Mouse (Mus musculus): ENCODE data around the gene Dcakd. TPM values are rescaled to one million over a fixed set of nuclear protein-coding genes. Genes with fewer than 3 reads are reported as not detected.

Gene Dcakd
- total RNA-seq (2021) = 65.0 and 66.3 TPM in 2 replicates
- long read RNA-seq, experiment 1, transcript Dcakd-201 (5 exons, 1,744 nt) = major isoform, 96 of 124 reads
- long read RNA-seq, experiment 1, partial matches to known transcripts = 1 of 124 reads
- long read RNA-seq, experiment 1, other reads (novel, unspliced or antisense) = 25 of 124 reads
- long read RNA-seq, experiment 2, transcript Dcakd-201 (5 exons, 1,744 nt) = major isoform, 73 of 95 reads
- long read RNA-seq, experiment 2, partial matches to known transcripts = 5 of 95 reads
- long read RNA-seq, experiment 2, other reads (novel, unspliced or antisense) = 15 of 95 reads

DNA sequence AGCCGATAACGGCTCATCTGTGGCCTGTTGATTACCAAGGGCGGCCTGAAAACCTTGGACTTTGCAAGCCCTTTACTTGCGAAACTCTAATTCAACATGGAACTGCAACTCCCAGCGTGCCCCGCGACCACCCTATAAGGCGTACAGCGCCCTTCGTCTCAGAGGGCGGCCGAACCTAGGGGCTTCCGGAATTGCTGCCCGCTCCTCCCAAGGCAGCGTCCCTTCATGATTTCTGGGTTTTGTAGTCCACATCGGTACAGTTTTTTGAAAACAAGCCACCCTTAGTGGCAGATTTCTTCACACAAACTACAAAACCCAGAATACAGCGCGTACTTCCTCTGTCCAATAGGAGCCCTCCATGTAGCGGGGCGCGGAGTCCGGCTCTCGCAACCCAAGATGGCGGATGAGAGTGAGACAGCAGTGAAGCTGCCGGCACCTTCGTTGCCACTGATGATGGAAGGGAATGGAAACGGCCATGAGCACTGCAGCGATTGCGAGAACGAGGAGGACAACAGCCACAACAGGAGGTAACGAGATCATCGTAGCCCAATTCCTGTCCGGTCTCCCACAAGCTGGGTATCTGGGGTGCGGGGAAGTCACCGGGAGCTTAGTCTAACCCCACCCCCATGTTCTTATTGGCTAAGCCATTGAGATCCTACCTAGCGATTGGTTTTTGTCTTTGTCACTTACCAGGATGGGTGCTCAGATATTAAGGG, at the start of gene Dcakd, which contains the start of gene Nmt1:
TSS of gene Dcakd (minus strand) at position 158 of the 716 bp plus-strand sequence.
TSS of gene Nmt1 (plus strand) at position 15 of the 716 bp plus-strand sequence.
- peak; percentile 96 for DNase-seq

DNA sequence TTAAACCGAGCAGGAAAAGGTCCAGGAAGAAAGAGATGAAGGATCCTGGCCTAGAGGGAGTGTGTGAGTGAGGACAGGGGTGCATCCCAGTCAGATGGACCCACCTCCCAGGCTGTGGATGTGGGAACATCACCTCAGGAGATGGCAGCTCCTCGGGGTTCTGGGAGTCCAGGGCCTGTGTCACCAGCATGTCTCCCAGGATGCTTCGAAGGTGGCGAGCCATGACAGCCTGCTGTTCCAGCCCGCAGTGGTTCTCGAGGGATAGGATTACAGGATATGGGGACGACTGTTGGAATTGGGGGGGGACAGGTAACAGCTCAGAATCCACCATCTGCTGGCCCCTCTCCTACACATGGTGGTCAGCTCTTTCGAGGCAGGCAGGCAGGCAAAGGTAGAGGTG, 48.4 kb upstream of the Dcakd start:
- DNase-seq = no peak

- no peak for DNase-seq
Measured at GRCm38 (mm10) chr11:103076010-103076409, 47.9 kb upstream of the Dcakd start.

DNA sequence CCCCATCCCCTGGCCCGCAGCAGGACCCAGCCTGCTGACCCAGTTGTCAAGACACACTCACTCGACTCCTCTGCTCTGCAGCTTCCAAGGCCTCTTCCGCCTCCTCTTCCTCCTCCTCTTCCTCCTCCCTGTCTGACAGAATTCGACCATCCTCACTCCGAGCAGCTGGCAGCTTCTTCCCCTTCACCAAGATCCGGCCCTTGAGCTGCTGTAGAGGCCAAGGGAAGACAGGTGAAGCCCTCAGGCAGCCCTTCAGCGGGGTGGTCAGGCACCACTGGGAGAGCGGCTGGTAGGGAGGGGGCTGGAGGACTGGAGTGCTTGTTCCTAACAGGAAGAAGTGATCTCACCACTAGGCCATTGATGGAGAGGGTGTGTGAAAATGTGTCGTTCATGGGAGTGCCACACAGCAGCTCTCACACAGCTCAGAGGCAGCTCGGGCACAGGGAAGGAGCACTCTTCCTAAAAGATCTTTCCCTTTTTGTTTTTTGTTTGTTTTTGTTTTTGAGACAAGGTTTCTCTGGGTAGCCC, 46.7 kb upstream of the Dcakd start:
- peak; percentile 7 for DNase-seq

GRCm38 (mm10) chr11:103074121-103074650, 46.1 kb upstream of the Dcakd start:
- no peak for DNase-seq

GRCm38 (mm10) chr11:103073671-103074070, 45.5 kb upstream of the Dcakd start:
- DNase-seq = peak; percentile 14

GRCm38 (mm10) chr11:103070322-103070880, 42.3 kb upstream of the Dcakd start:
- DNase-seq = no peak

DNA sequence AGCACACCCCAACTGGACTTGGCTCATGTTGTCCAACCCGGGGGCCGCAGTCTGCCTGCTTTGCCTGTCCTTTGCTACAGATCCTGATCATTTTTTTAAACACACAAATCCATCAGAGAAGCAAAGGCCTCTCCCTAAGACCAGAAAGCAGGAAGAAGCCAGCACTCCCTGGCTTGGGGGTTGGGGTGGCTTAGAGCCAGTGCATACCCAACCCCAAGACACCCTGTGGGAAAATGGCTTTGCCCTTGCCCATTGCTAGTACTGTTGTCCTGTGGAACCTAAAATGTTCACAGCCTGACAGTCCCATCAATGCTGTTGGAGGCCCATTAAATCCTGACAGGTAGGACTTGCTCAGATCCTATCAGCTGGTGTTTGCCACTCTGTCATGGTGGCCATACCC, 41.6 kb upstream of the Dcakd start:
- DNase-seq = no peak

DNA sequence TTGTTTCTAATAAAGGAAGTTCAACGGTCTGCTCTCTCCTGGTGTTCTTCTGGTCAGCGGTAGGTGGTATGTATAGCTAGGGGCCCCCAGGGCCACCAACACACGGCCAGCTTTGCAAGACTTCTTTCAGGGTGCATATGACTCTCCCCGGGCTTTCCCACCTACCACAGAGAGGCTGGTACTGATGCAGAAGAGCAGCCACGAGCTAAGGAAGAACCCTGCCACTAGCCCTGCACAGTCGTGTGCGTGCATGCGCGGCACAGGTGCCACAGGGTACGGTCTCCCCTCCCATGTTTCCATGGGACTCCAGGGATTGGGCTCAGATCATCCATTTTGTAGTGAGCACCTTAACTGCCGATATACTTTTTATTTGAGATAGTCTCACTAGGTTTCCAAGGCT, 40.8 kb upstream of the Dcakd start:
- DNase-seq = no peak

- no peak for DNase-seq
Measured at GRCm38 (mm10) chr11:103068272-103068671, 40.1 kb upstream of the Dcakd start.

DNA sequence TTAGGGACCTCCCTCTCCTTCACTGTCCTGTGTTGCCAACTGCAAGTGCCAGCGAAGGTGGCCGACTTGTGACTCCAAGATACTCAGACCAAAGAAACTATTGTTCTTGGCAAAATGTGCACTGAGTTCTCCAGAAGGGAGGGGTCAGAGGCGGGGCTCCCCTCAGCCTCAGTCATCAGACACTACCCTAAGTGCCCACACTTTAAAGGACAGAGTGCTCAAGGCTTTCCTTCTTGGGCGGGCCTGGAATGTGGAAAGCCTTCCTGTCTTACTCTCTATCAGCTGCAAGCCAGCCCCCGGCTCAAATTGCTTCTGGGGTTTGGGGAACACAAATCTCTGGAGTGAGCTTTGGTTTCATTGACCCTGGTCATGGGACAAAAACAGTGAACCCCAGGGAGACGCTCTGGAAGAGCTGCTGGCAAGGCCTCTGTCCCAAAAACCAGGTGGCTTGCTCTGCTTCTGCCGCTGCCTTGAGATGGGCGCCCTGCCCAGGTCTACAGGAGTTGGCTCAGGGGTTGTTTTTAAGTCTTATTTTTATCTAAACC, 39.4 kb upstream of the Dcakd start:
- DNase-seq = peak; percentile 63

GRCm38 (mm10) chr11:103067051-103067361, 38.9 kb upstream of the Dcakd start:
- DNase-seq = no peak

DNA sequence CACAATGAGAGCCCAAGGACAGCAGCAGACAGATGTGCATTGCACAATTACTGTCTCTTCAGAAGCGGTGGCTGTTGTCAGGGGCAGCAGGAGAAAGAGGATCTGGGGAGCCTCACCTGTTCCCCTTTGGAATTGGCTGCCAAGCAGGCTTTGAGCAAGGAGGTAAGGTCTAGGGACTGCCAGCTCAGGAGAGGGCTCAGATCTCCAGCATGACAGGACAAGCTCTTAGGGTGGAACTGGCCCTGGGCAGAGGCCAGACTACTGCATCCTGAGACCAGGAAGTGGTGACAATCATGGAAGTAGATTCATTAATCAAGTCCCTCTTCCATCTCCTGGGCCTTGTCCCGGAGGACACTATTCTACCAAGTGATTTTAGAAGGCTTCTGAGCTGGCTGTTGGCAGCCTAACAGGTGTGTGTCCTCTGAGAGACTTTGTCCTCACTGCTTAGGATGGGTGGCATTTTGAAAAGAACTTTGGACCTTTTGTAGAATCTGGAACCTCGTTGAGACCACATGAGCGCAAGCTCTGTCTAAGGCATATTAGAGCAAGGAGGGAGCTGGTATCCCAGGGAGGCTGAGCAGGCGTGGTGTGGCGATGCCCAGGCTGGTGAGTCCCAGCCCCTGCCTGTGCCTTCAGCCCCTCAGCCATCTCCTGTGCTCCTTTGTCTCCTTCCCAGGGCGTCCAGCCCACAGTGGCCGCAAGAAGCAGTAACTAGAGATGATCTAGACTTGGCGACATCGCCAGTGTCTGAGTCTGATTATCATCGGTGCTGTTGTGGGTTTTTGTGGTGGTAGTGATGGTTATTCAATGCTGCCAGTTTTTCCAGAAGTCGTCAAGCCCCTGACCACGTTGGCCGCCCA, 38.3 kb upstream of the Dcakd start:
- no peak for DNase-seq

GRCm38 (mm10) chr11:103058499-103059085, 30.5 kb upstream of the Dcakd start:
- no peak for DNase-seq

GRCm38 (mm10) chr11:103056636-103057035, 28.5 kb upstream of the Dcakd start:
- DNase-seq = peak; percentile 45

DNA sequence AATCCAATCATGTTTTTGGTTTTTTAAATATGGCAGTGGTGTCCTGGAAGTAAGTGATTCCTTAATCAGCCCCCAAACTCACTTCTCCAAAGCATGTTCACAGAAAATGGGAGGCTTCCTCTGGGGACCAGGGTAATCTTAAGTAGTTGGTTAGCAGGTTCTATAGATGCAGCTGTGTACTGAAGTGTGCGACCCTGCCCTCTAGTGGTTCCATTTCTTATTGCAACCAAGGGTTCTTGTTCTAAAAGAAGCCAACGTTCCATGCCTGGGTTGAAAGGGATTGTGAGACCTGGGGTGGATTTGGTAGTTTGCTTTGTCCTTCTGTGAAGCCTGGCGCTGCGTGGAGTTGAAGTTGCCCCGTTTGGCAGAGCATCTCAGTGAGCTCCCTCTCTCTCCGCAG, 26.7 kb upstream of the Dcakd start:
- DNase-seq = peak; percentile 80

- no peak for DNase-seq
Measured at GRCm38 (mm10) chr11:103053191-103054076, 25.3 kb upstream of the Dcakd start.

GRCm38 (mm10) chr11:103052078-103052477, 23.9 kb upstream of the Dcakd start:
- DNase-seq = no peak

- DNase-seq = peak; percentile 84
Measured at GRCm38 (mm10) chr11:103051249-103051691, 23.1 kb upstream of the Dcakd start.

DNA sequence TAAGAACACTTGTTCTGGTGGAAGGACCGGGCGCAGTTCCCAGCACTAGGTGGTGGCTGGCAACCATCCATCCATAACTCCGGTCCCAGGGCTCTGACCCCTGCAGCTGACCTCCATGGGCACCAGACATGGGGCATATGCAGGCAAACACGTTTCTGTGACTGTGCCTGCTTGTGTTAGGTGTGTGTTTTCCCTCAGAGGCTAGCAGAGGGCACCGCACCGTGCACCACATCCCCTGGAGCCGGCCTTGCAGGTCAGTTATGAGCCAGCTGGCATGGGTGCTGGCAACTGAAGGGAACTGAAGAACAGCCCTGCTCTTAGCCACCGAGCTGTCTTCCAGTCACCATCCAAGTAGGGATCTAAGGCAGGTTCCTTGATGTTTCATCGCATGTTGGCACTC, 22.0 kb upstream of the Dcakd start:
- DNase-seq = peak; percentile 62
